Mouse (Mus musculus): ENCODE measurements around the gene Prkca.
A peak's percentile ranks its signal among the peaks of the same experiment; 100 is the strongest.

Gene Prkca

DNA sequence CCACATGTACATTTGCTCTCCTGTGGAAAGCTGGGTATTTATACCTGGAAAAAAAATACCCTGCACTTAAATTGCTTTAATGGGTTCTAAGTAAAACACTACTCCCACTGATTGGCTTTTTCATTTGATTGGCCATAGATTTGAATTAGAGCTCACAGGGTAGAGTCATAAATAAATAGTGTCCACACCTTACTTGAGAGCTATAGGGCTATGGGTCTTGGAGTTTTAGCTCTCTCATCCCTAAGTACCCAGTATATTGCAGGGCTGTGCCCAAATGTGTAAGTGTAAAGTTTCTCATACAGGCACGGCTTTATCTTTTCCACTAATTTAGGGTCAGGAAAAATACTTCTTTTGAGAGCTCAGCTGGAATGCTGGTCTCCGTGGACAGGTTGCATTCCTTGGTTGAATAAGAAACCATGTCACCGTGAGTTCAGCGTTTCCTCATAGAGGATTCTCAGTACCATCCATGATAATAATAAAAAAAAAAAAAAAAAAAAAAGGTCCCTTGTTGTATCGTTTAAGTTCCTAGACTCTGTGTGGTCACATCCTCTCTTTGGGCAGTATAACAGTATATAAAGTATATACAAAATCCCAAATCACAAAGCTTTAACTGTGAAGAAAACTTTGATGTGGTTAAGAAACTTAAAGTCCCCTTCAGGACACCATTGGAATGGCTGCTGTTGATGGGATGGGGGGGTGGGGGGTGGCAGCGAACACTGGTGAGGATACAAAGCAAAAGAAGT lies 82.8 kb downstream of the Prkca start:
- no peak for DNase-seq (ENCODE audit: low read depth, low spot score)

DNA sequence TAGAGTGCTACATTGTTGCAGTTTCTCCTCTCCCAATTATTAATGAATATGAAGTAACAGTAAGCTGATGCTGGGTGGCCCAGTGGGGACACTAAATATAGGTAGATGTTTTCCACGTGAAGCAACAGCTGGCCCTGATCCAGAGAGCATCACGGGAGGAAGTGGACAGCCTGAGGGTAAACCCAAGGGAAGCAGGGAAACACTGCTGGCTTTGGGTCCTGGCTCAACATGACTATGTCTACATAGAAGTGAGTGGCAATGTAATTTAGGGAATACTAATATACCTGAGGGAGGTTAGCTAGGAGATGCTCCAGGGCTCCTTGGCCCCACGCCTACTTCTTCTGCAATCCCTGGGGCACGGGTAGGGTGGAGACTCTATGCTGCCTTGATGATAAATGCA lies 84.3 kb downstream of the Prkca start:
- DNase-seq (ENCODE audit: low read depth, low spot score), result no peak

DNA sequence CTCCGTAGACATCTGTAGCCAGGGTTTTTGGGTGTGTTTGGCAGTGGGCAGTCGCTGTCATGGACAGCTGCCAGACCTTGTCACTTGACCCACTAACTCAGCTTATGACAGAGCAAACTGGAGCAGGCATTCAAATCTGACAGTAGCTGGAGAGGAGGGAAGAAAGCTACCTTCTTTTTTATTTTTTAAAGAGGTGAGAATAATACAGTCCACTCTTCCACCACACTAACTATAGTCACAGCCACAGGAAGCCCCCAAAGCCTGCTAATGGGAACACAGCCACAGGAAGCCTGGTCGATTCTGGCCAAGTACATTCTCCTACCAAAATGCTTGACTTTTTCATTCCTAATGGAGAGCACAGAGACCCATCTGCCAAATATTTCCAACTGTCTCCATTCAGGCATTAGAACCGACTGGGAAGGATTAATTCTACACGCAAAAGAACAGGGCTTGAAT lies 84.9 kb downstream of the Prkca start:
- no peak for DNase-seq (ENCODE audit: low read depth, low spot score)

DNA sequence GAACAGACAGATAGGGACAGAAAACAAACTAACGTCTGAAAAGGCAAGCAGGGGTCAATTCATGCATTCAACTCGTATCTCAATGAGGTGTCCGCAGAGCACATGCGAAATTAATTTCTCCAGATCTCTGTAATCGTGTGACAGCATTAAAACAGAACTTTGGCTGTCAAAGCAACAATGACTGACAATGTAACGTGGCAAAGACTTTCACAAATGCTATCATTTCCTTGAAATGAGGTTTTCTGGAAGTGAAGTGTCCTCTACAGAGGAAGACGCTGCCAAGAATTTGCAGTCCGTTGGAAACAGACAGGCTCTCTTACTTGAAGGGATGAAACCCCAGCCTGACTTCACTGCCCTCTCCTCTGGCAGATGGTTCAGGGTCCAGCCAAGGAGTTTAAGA lies 85.8 kb downstream of the Prkca start:
- DNase-seq (ENCODE audit: low read depth, low spot score), result no peak

DNA sequence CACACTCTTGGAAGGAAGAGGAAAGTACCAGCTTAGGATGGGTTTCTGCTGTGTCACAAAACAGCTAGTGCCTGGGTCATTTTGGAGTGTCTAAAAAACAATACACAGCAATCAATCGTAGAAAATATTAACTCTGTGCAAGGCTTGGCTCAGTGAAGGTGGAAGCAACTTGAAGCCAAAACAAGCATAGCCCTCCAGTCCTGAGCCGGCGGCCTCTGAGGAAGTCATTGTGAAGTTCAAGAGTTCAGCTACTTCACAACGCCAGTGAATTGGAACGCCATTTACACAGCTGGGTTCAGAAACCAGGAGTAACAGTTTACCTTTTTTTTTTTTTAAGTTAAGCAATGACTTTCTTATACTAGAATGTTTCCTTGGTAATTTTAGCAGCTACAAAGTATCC lies 89.0 kb downstream of the Prkca start:
- no peak for DNase-seq (ENCODE audit: low read depth, low spot score)

DNA sequence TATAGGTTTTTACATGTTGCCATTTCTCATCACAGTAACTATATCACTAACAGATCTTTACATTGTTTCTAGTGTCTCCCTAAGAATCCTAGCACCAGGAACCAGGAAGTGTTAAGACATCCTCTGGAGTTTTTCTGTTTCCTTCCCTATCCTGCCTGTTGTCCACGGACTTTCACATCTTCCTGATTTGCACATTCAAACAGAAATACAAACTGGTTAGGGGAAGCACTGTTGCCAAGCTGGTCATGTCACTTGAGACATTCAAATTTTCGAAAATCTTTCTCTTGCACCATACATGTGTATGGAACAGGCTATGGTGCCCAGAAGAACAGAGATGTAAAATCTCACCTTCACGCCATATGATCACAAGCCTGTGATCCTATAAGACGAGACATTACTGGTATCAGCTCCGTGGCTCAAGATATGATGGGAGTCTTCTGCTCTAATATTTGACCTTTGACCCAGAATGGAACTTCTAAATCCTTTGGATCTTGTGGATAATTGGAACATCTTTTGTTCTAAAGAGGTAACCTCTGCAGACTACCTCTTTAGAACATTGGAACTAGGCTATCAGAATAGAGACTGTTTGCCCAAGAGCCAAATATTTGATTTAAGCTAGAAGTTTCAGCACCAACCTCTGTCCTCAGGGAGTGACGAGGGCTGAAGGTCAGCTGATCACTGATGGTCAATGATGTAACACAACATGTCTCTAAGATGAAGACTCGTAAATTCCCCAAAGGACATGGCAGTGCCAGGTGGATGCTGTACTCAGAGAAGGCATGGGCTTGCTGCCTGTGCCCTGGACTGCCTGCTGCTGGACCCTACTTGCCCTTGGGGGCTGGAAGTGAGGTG lies 91.6 kb downstream of the Prkca start:
- DNase-seq (ENCODE audit: low read depth, low spot score), result no peak

DNA sequence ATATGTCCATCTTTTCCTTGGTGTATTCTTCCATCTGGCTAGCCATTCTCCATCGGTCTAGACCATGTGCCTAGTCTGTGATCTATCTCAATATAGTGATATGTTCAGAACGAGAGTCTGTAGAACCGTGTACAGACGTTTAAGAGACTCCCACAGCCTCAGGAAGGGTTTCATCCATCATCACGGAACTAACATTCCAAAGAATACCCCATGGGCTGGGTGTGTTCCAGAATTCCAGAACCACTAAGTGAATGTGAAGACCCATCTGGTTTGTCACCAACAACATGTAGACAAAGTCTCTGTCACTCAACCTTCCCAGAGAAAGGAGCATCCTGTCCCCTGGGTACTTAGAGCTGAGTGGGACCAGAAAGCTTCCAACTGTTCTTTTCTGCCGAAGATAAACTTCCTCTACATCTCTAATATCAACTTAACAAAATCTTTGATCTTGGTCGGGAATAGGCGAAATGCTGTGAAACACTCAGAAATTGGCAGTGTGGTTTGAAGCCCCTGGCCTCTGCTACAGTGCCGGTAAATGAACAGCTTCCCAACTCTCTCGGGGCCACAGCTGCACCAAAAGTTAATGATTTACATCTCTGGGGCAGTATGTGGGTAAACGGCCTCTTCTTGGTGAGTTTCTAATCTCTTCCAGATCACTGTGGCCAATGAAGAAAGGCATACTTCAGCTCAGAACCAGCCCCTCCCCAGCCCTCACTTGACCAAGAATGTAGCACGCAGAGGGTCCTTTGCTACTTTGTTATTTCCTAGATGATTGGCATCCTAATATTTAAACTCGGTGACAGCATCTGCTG lies 92.7 kb downstream of the Prkca start:
- DNase-seq (ENCODE audit: low read depth, low spot score), result no peak

DNA sequence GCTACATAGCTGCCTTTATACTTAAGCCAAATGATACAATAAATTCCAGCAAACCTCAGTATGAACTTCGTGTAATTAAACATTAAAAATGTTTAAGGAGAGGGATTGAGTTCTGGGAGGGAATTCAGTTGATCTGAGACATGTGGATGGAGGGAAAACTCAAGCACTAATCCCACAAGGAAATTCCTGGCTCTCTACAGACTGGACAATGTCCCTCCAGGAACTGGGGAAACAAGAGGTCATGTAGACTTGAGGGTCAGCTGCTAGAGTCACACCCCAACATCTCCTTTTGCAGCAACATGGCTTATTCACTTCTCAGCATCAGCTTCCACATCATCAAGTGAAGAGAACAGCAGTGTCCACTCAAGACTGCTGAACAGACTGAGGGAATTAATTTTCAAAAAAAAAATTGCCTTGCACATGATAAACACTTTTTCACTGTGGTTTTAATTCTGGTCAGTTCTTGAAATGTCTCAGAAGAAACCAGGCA lies 93.5 kb downstream of the Prkca start:
- no peak for DNase-seq (ENCODE audit: low read depth, low spot score)

DNA sequence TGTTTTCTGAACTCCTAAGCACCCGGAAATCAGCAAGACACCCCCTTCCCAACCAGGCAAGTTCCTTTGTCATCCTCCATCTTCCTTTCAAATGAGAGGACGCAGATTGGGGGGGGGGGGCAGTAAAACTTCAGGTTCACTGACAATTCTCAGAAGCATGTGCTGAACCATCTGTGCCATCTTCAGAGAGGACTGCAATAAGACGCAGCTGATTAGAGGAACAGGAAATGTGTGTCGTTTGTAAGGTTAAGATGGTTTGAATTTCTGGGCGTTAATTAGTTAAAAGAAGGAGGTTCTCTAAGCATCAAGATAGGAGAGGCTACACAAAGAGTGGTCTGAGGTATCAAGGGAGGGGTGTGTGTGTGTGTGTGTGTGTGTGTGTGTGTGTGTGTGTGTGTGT lies 94.2 kb downstream of the Prkca start:
- DNase-seq (ENCODE audit: low read depth, low spot score), result no peak

DNA sequence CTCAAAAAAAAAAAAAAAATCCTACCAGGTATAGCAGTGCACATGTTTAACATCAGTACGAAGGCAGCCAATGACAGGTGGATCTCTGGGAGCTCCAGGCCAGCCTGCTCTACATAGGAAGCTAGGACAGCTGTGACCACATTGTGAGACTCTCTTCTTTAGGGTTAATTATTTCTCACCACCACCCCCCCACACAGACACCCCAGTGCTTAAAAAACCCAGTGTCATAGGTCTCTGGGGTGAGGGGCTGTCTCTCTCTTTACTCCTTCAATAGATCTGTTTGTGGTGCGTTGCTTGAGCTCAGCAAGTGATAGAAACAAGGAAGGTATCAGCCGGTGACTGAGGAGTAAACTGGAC lies 94.7 kb downstream of the Prkca start:
- DNase-seq (ENCODE audit: low read depth, low spot score), result no peak

DNA sequence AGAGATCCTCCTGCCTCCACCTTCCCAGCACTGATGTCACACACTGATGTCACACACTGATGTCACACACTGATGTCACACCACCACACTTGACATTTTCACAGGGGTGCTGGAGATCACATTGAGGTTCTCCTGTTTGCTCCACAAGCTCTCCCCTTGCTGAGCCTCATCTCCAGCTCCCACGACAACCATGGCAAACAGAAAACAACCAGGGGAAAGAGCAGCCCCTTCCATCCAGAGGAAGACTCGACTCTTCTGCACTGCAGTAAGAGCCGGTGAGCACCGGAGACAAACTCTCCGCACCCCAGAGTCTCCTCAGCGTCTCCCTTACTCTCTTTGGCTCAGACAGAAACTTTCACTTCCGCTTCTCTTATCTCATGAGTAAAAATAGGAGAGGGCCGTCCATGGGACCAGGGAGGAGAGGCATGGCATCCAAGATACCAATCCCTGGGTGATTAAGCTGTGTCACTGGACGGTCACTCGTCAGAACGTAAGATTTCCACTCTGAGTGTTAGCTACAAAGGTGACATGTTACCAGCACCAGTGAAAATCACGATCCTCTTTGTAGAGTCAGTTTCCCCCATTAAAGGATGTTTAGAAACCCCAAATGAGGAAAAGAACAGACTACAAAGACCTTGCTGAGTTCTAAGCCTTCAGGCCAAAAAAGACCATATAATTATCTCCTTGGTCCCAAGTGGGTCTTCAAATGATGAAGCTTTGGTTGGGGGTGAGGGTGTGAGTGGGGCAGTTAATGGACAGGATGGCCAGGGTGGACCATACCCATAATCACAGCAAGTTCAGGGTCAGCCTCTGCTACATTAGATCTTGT lies 95.3 kb downstream of the Prkca start:
- no peak for DNase-seq (ENCODE audit: low read depth, low spot score)

DNA sequence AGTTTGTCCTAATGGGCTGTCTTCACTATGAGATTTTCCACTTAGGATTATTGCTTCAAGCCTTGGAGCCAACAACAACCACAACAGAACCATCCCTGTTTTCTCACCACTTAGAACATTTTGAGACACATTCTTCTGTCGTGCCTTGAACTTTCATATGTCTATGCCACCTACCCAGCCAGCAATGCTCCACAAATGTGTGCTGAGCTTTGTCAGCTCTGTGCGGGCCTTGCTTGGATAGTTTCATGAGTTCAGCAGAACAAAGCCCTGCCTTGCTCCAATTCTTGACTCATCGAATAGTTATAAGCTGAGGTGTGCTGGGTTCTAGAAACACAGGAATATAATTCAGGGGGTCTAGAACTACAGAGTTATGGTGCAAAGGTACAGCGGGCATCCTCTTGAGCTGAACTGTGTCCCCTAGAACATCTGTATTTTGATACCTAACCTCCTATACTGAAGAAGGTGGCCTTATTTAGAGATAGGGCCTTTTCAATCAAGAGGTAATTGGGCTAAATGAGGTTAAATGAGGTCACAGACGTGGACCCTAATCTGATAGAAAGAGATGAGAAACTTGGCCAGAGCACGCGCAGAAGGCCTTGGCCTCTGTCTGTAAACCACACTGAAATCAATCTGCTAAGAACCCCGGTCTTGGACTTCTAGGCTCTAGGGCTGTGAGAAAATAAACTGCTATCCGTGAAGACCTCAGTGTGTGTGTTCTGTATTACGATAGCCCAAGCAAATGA lies 96.4 kb downstream of the Prkca start:
- no peak for DNase-seq (ENCODE audit: low read depth, low spot score)

DNA sequence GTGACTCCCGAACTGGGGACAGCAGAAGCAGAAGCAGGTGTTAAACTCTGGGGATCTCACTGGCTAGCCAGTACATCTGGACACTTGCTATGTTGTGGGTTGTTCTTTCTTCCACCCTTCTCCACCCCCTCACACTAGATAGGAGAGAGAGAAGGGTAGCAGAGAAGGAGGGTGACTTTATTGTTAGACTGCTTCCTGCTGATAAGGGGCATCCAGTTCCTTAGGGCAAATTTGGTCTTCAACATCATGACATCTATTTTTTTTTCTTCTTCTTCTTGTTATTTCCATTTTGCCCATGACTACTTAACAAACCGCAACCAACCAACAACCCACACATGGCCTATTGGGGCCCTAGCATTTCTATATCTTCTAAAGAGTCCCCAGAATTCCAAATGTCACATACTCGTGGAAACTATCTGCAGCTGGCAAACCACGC lies 97.4 kb downstream of the Prkca start:
- no peak for DNase-seq (ENCODE audit: low read depth, low spot score)

DNA sequence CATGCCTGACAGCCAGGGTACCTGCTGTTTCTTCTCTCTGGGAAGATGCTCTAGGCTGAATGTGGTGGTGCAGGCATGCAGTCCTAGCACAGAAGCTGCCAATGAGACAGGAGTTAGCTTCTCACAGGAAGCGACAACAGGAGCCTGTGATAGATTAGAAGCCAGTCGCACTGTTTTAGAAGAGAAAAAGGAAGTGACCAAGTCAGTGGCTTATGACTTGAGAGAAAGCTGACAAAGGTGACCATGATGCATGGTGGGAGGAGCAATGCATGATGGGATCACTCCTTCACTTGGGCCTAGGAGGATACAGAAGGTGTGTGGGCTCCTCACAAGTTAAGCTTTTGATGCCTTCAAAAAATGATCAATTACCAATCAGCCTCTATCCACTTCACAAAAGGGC lies 99.5 kb downstream of the Prkca start:
- DNase-seq (ENCODE audit: low read depth, low spot score), result no peak

DNA sequence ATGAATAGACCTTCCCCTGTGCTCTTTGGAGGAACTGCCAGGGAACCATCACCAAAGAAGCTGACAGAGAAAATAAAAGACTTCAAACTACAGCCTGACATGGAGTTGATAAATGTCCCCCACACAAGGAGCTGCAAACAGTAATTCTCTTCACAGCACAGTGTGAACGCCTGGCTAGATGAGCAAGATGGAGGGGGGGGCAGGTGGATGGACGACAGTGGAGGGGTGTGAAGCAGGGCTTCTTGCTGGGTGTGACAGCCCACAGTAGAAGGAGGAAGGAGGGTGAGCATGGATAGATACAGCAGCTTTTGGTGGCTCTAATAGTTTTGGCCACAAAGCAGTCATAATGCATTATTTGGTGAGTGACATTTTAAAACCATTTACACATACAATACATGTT lies 100.1 kb downstream of the Prkca start:
- DNase-seq (ENCODE audit: low read depth, low spot score), result no peak

DNA sequence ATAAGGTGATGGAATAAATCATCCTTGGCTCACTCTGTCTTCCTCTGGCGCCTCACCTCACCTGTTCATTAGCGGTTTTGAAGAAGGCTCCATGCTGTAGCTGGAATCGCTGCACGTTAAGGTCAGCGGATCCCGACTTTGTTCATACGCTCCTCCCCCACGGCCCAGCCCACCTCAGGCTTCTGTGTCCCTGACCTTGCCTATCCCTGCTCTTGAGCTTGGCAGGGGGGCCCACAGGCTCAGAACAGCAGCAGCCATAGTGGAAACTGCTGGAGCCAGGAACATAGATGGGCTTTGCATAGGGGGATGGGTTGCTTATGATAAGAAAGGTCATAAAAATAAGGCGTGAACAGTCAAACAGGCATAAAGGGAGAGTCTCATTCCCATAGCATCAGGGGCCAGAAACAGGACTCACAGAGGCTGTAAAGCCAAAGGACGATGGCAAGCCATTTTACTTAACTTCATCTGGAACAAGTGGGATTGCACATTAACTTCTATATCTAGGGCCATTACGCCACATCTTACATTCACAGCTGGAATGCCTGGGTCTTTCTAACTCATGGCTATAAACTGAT lies 102.7 kb downstream of the Prkca start:
- peak; percentile 65 for DNase-seq (ENCODE audit: low read depth, low spot score)

DNA sequence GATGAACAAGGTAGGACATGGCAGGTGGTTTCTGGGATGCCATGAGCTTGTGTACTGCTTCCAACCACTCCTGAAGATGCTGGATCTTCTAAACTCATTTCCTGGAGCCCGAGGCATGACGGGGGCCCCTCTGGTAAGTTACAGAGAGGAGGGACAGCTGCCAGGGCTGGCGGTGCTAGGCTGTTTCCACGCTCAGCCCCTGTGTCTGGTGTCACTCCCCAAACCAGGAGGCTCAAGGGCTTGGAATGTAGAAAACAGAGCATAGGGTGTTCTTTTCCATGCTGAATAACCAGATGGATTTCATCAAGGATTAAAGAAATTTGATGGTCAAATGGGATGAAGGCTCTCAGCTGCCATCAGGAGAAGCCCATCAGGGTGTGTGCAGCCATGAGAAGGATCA lies 104.6 kb downstream of the Prkca start:
- no peak for DNase-seq (ENCODE audit: low read depth, low spot score)

DNA sequence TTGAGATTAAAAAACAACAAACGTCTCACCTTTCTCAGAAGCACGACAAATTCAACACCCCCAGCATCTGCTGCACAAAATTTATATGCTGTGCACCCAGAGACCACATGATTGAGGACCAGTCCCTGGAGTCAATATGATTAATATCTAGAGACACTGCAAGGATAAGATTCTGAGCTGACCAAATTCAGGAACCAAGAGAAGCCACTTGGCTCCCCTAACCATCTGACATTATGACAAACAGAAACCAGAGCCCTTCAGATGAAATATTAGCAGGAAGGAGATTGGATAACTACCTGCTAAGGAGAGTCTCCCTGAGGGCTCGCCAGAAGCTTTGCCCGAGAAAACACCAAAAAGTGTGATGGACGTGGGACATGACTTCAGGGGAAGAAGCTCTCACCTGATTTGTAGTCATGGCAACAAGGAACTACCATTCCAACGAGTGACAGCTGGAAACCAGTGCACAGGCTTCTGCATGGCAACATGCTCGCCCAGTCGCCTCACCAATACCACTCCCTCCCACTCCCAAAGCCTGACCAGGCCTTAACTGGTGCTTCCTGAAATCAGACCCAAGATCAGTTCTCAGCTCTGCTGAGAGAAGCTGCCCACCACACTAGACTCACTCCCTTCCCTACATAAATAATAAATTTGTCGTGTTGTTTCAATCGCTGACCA lies 106.8 kb downstream of the Prkca start:
- peak; percentile 17 for DNase-seq (ENCODE audit: low read depth, low spot score)

DNA sequence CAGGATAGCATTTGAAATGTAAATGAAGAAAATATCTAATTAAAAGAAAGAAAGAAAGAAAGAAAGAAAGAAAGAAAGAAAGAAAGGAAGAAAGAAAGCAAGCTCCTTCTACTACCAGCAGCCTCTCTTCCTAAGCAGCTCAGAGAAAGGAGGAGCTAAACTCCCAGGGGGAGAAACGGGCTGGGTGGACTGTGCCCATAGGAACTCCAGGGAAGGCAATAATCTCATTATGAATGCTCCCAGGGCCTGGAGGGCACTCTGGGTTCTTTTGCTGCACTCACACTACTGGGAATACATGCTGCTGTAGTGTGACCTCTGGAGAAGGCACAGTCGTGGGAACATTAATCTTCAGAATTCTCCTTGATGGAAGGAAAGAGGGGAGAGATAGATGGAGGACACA lies 107.5 kb downstream of the Prkca start:
- no peak for DNase-seq (ENCODE audit: low read depth, low spot score)

Measured in R1 (cell line).